Mouse (Mus musculus) heart, adult 9 months (tissue): ENCODE data around the gene Zfyve19.

Experiments used
- DNase-seq, 2 experiments: peaks; one replicate each; pipeline ENCODE4 v3.0.0; 2022; ENCODE audit warnings: low spot score in 2 of 2

The Zfyve19 gene

DNA sequence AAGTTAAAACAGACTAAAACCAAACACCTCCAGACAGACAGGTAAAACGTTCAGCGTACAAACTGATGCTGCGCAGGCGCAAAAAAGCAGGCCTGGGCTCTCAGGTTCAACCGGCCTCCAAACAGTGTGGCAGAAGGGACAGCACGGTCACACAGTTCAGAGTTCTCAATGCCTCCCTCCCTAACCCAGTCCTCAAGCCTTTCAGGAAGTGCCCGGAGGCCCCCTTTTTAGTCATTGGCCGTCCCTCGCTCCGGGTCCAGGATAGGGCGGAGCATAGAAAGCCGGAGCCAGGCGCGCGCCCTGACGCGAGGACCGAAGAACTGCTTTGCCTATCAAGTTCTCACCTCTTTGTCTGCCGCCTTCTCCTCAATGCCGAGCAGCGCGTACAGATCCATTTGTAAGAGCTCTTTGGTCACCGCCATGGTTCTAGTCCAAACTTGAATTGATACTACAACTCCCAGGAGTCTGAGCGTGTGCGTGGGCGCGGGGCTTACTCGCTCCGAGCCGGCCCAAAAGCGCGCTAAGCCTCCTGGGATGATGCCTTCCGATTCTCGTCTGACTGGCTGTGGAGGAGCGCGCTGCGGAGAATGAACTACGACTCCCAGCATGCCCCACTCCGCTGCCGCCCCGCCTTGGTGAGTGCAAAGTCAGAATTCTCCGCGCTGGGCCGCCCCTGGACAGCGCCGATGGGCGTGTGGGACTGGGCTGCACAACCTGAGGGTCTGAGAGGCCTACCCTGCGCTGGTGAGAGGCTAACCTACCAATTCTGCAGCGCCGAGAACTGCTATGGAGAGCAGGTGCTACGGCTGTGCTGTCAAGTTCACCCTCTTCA, at the start of gene Zfyve19, which contains the start of gene Dnajc17:
TSS of gene Zfyve19 (plus strand) at position 274 of the 832 bp plus-strand sequence.
TSS of gene Dnajc17 (minus strand) at position 452 of the 832 bp plus-strand sequence.
- DNase-seq = peak; percentile 94 to 97

DNA sequence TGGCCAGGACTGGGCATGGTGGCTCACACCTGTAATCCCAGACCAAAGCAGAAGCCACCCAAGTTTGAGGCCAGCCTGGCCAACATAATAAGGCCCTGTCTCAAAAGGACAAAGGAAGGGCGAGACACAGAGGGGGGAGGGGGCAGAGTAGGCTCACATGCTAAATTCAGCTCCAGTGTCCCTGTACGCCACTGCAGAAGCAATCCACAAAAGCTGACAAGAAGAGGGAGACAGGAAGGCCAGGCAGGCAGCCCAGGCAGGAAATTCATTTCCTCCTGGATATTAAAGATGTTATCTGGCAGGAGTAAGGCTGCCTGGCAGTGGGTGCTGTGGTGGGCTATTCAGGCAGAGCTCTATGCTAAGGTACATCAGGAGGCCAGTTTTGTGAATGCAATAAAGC, 47.2 kb upstream of the Zfyve19 start:
- DNase-seq = peak in 1 of 2 experiments; percentile 47

DNA sequence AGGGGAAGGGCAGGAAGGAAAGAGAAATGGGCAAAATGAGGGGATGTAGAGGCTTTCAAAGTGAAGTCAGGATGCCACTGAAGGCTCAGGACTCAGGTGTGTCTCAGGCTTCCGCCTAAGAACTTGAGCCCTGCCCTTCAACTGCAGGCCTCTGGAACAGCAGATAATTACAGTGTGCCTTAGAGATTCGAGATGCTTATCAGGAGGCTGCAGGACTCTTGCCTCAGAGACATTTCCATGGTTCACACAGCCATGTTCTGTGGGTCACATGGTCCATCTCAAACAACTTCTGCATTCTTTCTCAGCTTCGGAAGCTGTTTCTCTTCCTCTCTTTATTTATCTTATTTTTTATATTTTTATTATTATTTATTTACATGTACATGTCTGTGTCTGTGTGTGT, 45.3 kb upstream of the Zfyve19 start:
- DNase-seq = no peak

DNA sequence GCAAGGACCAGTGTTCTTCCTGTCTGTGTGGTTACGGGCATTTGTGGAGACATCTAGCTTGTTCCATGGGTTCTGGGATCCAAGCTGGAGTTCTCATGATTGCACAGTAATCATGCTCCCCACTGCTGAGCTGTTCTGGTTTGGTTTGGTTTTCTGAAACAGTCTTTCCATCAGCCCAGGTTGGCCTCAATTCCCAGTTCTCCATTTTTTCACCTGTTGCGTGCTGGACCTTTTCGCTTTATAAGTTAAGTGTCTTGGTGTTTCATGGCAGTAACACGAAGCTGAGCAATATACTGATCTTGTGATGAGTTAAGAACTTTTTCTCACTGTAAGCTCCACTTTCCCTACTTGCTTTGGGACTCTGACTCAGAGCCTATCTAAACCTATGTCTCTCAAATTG, 44.4 kb upstream of the Zfyve19 start:
- DNase-seq = no peak

DNA sequence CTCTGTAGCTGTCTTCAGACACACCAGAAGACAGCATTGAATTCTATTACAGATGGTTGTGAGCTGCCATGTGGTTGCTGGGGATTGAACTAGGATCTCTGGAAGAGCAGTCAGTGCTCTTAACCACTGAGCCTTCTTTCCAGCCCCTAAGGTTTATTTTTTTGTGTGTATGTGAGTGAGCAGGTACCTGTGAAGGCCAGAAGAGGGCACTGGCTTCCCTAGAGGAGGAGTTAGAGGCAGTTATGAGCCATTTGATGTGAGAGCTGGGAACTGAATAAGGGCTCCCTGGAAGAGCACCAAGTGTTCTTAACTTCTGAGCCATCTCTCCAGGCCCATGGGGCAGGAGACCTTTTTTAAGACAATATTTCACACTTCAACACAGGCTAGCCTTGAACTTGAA, 43.0 kb upstream of the Zfyve19 start:
- DNase-seq = no peak

DNA sequence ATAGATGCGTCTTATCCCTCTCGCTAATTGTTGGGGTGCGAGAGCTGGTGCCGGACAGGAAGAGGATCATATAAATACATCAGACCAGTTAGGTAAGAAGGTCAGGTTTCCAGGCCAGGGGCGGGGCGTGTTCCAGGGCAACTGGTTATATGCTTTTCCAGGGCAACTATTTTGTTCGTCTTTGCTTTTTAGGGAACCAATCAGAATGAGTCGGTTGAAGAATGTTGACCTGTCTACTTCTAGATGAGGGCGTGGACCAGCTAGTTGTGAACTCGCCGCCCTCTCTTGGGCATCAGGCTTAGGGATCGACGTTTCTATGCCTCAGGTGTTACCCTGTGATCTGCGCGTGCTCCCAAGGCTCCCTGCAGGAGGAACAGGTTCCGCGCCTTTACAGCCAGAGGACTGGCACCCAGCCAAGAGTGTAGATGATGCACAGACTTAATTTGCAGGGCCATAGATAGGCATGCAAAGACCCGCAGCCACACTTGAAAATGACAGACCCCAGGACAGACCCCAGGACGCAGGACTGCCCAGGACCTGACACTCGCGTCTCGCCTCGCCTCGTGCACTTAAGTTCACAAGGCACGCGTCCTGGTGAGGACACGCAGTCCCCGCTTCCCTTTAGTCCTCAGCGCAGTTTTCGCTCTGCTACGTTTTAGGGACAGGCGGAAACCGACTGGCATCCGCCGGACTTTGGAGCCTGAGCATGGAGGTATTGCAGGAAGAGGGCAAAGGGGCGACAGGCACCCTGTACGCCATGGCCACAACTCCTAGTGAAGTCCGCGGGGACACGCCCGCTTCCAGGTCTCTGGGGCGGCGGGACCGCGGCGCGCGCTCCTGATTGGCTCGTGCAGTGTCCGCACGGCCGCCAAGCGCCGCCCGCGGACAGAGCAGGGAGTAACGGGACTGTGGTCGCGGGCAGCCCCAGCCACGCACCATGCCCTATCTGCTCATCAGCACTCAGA, 41.2 kb upstream of the Zfyve19 start, which contains the start of gene Gchfr:
TSS of gene Gchfr (plus strand) at position 873 of the 965 bp plus-strand sequence.
- peak; percentile 65 to 68 for DNase-seq

DNA sequence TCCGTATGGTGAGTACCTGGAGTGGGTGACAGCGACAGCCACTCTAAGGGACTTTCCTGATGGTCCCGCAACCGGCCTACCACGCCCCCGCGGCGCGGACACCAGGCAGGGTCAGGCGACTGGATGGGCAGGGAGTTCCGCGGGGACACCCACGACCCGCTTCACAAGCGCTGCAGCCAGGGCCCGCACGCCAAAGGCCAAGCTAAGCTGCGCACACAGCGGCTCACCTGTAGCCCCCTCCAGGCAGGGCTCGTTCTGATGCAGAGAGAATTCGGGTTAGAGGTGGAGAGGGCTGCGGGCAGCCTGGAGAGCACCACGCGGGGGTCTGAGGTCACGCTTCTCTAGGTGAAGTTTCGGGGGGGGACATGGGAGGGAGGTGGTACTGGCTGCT, 40.6 kb upstream of the Zfyve19 start:
- no peak for DNase-seq

DNA sequence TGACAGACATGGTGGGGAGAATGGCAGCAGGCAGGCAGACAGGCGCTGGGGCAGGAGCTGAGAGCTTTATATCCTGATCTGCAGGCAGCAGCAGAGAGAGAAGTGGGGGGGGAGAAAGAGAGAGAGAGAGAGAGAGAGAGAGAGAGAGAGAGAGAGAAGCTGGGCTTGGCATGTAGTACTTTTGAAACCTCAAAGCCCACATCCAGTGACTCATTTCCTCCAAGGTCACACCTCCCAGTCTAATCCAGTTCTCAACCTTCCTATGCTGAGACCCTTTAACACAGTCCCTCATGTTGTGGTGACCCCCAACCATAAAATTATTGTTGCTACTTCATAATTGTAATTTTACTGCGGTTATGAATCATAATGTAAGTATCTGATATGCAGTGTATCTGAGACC, 38.1 kb upstream of the Zfyve19 start:
- no peak for DNase-seq

DNA sequence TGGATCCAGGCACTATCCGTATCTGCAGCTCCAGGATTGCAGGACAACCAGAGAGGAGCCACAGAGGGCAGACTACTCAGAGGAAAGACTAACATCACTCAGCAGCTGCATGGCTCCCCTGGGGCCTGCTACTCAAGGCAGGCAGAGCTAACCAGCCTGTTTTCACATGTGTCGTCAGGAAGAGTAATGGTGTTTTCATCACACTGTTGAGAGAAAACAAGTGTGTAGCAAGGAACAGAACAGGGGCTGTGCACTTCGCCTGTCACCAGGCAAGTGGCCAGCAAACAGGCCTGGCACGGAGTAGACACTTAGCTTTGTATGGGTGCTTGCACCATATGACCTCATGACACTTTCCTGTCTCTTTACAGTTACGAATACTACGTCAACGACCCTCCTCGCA, 36.8 kb upstream of the Zfyve19 start:
- DNase-seq = peak in 1 of 2 experiments; percentile 15

DNA sequence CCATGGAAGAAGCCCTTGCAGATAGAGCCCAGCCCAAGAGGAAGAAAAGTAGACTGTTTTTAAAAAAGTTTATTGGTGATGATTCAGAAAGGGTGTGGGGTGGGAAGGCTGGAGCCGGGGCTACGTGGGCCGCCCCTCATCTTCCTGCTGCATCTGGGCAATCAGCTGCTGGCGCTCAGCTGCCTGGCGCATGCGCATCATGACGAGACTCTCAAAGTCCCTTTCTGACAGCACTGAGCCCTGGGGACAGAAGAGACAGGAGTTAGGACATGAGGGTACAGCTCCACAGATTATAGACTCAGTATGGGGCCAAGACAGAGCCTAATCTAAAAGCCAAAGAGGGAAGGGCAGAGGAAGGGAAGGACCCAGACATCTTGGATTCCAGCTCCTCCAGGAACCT, 36.0 kb upstream of the Zfyve19 start:
- DNase-seq = no peak

DNA sequence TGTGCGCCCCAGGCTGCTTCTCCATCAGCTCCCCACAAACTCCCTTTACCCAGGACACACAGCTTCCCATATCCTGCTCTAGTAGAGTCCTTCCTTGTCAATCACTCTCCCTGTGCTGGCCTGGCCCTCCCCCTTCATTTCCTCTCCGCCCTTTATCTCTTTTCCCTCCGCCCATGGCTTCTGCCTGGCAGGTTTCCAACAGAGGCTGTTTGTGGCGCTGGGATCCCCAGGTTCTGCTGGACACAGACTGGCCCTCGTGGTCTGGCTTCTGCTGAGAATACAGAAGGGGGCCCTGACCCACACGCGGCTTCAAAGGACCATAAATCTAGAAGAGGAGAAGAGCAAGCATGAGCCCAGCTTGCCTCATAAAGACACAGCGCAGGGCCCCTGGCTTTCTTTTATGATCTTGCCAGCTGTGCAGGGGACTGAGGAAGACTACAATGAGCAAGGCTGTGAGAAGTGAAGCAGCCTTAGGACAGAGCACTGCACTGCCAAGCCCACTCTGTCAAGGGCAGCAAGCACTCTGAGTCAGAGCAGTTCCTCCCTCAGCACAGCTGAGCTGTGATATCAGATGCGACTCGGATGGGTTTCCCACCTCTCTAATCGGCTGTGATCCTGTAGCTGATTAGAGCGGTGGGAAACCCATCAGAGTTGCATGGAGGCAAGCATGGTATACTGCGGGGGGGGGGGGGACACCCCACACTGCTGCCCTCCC, 35.4 kb upstream of the Zfyve19 start:
- DNase-seq = peak; percentile 69 to 73

DNA sequence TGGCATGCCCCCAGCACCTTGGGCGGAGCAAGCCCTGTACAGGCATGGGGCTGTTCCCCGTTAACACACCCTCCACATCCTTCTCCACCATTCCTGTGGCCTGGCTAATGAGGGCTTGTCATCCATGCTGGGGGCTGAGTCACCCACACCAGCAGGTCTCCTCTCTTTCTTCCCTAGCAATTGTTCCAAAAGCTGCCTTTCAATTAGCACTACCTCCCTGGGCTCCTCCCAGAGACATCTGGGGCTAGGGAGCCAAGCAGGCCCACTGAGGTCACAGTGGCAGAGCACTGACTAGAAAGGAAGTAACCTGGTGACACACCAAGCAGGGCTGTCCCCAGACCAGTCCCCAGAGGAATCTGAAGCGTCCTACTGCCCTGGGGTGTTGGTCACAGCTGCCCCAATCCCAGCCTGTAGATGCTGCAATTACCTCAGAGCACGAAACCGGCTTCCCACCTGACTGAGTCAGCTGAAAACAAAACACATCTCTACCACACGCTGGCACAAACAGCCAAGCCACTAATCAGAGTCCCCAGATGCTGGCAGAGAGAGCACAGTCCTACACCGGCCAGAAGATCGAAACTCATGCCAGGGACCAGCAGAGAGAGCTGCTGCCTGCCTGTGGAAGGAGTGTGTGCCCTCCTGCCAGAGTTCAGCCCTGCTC, 34.3 kb upstream of the Zfyve19 start, which contains the start of gene Gm14137:
TSS of gene Gm14137 (plus strand) at position 519 of the 661 bp plus-strand sequence.
- no peak for DNase-seq

DNA sequence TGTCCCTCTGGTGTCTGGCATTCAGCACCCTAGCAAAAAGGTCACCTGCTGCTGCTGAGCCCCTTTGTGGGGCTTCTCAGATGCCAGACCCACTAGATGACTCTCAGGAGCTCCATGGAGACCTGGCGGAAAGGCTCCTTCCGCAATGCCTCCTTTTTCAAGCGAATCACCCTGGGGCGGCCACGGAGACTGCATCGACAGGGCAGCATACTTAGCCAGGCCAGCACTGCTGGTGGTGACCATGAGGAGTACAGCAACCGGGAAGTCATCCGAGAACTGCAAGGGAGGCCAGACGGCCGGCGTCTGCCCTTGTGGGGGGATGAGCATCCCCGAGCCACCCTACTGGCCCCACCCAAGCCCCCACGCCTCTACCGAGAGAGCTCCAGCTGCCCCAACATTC, 33.6 kb upstream of the Zfyve19 start:
- DNase-seq = no peak

DNA sequence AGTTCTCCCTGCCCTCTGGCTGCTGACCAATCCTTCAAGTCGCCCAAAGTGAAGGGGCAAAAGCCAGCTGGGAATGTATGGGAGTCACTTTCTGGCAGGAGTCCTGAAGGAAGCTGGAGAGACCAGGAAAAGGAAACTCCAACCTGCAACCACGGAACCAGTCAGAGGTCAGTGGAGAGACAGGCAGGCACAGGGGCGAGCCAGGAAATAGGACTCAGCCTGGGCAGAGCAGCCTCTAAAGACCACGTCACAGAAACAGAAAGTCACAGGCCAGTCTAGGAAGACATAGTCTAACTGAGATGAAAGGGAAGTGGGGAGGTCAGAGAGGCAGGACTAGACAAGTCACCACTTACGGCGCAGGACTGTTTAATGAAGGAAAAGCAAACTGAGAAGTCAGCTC, 32.8 kb upstream of the Zfyve19 start:
- no peak for DNase-seq

DNA sequence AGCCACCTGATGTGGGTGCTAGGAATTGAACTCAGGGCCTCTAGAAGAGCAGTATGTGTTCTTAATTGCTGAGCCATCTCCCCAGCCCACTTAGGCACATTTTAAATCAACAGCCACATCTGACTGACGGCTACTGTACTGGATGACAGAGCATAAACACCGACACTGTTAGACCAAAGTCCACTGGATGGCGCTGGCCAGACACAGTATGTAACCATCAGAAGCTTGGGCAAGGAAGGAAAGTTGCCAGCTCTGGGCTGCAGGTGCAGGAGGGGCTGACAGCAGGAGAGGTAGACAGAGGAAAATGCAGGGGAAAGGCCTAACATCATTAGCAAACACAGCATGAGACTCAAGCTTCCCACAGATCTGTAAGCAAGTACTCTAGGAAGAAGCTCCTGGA, 31.7 kb upstream of the Zfyve19 start:
- DNase-seq = no peak

DNA sequence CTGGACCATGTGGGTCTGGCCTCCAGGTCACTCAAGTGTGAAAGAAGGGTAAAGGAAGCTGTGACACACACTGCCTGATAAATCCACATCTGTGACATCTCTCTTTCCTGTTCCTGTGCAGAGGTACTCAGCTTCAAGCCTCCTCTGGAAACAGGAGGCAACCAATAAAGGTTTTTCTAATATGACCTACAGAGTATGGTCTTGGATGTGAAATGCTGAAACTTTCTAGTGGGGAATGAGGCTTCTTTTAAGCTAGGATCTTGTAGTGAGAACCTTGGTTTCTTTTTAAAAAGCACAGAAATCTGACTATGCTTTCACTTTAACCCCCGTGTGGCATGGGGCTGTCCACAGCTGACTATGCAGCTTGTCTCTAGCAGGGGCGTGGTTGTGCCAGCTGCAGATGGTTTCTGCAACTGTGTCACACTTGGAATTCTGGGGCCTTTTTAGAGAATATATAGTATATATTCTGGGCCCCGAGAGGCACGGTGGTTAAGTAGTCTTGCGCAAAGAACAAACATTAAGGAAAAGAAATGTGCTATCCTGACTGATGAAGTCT, 31.0 kb upstream of the Zfyve19 start:
- no peak for DNase-seq

DNA sequence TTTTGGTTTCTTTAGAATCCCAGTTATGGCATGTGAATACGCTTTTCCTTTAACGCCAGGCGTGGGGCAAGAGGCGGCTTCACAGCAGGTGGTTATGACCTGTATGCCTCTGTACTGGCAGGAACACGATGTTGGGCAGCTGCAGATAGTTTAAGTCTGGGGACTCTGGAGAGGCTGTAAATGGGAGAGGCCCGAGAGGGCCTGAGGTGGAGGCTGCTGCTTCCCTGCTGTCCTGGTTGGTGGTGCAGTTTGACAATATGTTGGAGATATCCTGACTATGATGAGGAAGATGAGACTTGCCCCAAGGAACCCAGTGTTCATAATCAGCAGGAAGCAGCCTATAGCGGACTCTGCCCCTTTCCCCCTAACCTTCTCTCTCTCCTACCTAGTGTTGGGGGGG, 25.5 kb upstream of the Zfyve19 start:
- DNase-seq = no peak

DNA sequence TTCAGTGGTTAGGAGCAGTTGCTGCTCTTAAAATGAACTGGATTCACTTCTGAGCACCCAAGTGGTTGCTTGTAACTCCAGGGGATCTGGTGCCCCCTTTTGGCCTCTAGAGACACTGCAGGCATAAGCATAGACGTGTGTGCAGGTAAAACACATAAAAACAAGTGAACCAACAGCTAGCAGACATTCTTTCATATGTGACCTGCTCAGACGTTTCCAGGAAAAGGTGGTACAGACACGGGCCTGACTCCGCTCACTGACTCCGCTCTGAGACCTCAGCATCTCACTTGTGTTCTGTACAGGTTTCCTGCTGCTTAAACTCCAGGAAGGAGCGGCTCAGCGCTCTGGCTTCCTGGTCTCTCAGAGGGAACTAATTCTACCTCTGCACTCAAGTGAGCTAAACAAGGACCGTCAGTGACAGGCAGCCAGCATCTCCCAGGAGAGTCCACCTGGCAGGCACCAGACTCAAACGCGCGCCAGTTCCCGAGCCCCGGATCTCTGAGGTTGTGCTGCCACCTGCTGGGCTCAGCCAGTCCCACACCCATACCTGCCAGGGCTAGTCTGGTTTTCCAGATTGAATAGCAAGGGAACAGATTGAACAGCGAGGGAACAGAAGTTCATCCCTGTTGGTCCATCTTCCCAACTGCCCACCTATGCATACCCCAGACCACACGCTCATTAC, 19.2 kb upstream of the Zfyve19 start:
- DNase-seq = peak; percentile 62 to 77

DNA sequence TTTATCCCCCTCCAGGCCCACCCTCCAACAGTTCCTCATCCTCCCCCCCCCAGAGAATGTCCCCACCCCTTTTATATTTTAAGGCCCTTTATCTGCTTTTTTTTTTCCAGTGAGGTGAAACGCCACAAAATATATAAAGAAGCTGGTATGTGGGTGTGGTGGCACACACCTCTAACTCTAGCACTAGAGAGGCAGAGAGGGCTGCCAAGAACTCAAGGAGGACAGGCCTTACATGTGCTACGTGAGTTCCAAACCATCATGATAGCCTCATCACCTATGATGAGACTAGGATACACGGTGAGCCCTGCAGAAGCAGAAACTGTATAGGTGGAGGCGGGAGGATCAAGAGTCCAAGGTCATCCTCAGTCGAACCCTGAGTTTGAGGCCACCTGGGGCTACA, 17.4 kb upstream of the Zfyve19 start:
- DNase-seq = no peak

DNA sequence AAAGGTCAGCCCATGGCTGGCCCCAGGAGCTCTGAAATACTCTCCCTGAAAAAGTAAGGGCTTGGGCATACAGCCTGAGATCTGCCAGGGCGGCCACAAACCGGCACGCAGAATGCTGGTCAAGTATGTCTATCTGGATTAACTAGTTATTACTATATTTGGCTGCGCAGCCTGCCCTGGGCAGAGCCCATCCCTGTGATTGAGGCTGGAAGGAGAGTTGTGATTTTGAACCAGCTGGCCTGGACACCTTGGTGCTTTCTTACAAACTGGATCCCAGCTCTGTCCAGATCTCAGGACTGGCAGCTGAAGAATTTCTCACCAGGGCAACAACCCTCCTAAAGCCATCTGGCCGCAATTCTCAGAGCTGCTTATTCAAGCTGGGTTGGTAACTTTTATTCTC, 14.3 kb upstream of the Zfyve19 start:
- DNase-seq = peak in 1 of 2 experiments; percentile 25
